Mouse (Mus musculus) heart, adult 2 months (tissue): ENCODE measurements around the gene Ino80b. TPM values are rescaled to one million over a fixed set of nuclear protein-coding genes. Genes with fewer than 3 reads are reported as not detected.

Source experiments
- DNase-seq, 2 experiments: peaks; one replicate each; pipeline ENCODE4 v3.0.0; 2021
- H3K27ac ChIP-seq: fragments of 200-600 bp; 2 replicates; pipeline ENCODE4 v1.8.1; 2022
- H3K27me3 ChIP-seq: fragments of 200-500 bp; 2 replicates; pipeline ENCODE4 v1.6.1; 2012; ENCODE audit warnings: mild to moderate bottlenecking, low read length, inconsistent platforms, mixed read lengths; ENCODE audit not compliant: control insufficient read depth, insufficient read depth
- H3K36me3 ChIP-seq: fragments of 200-500 bp; 2 replicates; pipeline ENCODE4 v1.6.1; 2012; ENCODE audit warnings: low read length, inconsistent platforms; ENCODE audit not compliant: control insufficient read depth, insufficient read depth
- H3K4me1 ChIP-seq: fragments of 200-500 bp; 2 replicates; pipeline ENCODE4 v1.6.1; 2011; ENCODE audit warnings: low read length; ENCODE audit not compliant: control insufficient read depth, insufficient read depth
- H3K4me3 ChIP-seq: fragments of 200-600 bp; 2 replicates; pipeline ENCODE4 v1.8.1; 2022
- H3K79me2 ChIP-seq: fragments of 200-500 bp; replicated peaks from 2 replicates; pipeline ENCODE4 v1.6.1; 2012; ENCODE audit warnings: mild to moderate bottlenecking, inconsistent platforms, low read length, moderate library complexity, mixed read lengths; ENCODE audit not compliant: control insufficient read depth, insufficient read depth
- H3K9ac ChIP-seq: fragments of 200-500 bp; 2 replicates; pipeline ENCODE4 v1.6.1; 2012; ENCODE audit warnings: low read depth, mild to moderate bottlenecking, control low read depth, inconsistent platforms, low read length, mixed read lengths
- CTCF ChIP-seq: fragments of 200-600 bp; IDR thresholded peaks from 2 replicates; pipeline ENCODE4 v1.8.1; 2022; ENCODE audit warnings: antibody characterized with exemption, mild to moderate bottlenecking, moderate library complexity
- EP300 ChIP-seq: fragments of 200-500 bp; IDR thresholded peaks from 2 replicates; pipeline ENCODE4 v1.6.1; 2011; ENCODE audit warnings: low read depth, low read length, control low read depth; ENCODE audit not compliant: insufficient read depth
- POLR2A ChIP-seq: fragments of 200-500 bp; IDR thresholded peaks from 2 replicates; pipeline ENCODE4 v1.6.1; 2011; ENCODE audit warnings: mild to moderate bottlenecking, low read depth, low read length, control low read depth; ENCODE audit not compliant: insufficient read depth
- WGBS: fragments of 180-500 bp; shearing (Covaris S2); methylation state at CpG from one replicate; pipeline ENCODE4 v1.1.7; 2018; 5-methylcytosine and 5-hydroxymethylcytosine counted together
- intact Hi-C: fragments of 180-260 bp; cut with DNase I; formaldehyde crosslinking; loops from one replicate; pipeline ENCODE4 v1.15.1; 2025
- polyA plus RNA-seq: library from polyadenylated mRNA; depleted of rRNA; stranded (reverse); fragments of >200 nt; gene quantifications from 2 replicates; pipeline ENCODE4 v1.2.3, GENCODE M21; 2012
- total RNA-seq, 2 experiments: library from RNA; stranded (reverse); gene quantifications; 2 replicates each; pipeline ENCODE4 v1.2.3; 2021

Gene Ino80b
- total and polyA plus RNA-seq, 3 experiments: 9.5 to 15.1 (median 13.1) TPM

- TF ChIP-seq POLR2A (peak; percentile 77), CTCF (no peak), EP300 (0 out of 2 replicates have a peak, but pooled peaks have one; percentile 54)
- peak overlapping the region; percentile 76 for H3K27ac ChIP-seq
- no peaks in the 10 kb centered on the region for H3K27me3 ChIP-seq
- H3K79me2 ChIP-seq: no peaks in the 10 kb centered on the region
- peak overlapping the region; percentile 84 for H3K4me3 ChIP-seq
- H3K36me3 ChIP-seq: no peaks in the 10 kb centered on the region
- intact Hi-C loops: loop anchor here (1.0 to 5.0 kb wide), 3 partner anchors 16 to 202 kb away; partner anchors contain the start of genes Dctn1, Mob1a, Mrpl53 and Mthfd2
- H3K9ac ChIP-seq: peak overlapping the region; percentile 78
- under 1% methylated on average over 30 of the region's 30 CpGs for WGBS
- DNase-seq: peak; percentile 90 to 92
- peaks cover 3% of the 10 kb centered on the region for H3K4me1 ChIP-seq
These were observed 349 bp downstream of the Ino80b start for GRCm38 (mm10) chr6:83124851-83125312.

- no peak for DNase-seq
These were observed 2.3 kb downstream of the Ino80b start for GRCm38 (mm10) chr6:83122961-83123360.

DNA sequence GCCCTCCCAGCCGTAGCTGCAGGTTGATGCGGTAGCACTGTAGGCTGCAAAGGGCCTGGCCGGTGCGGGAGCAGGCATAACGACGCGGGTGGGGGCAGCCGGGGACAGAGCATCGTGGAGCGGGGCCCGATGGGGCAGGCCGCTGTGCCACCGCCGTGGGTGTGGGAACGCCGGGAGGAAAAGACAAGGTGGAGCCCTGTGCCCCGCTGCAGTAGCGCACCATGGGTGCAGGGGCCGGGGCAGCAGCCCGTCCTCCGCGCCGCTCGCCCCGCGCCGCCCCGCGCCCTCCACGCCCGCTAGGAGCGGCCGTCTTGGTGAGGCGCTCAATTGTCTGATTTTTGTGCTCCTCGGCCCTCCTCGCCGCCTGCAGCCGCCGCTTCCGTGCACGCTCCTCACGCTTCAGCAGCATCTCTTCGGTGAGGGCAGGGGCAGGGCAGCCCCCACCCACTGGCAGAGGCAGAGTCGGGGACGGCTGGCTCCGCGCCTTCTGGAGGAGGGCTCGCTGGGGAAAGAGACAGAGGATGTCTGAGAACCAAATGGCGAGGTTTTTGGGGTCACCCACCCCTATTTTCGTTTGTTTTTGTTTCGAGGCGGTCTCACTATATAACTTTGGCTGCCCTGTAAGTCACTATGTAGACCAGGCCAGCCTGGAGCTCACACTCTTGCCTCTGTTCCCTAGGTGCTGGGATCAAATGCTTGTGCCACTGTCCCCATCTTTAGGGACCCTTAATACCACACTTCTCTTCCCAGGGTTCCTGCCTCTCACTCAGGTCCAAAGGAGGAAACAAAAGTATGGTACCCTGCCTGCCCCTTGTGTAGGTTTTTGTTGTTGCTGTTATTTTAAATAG is 3.1 kb downstream of the Ino80b start:
- no peak for TF ChIP-seq POLR2A
- no peak for TF ChIP-seq EP300
- no peak for TF ChIP-seq CTCF
- WGBS: 3% methylated on average over 49 of the region's 52 CpGs
- DNase-seq: no peak
- Histone ChIP-seq H3K4me1 (peaks cover 3% of the 10 kb centered on the region), H3K27ac (peak overlapping the region; percentile 60), H3K36me3 (no peaks in the 10 kb centered on the region), H3K4me3 (peak overlapping the region; percentile 74), H3K79me2 (no peaks in the 10 kb centered on the region), H3K27me3 (no peaks in the 10 kb centered on the region), H3K9ac (peak overlapping the region; percentile 80)
- intact Hi-C loops: loop anchor here (5.0 kb wide), 1 partner anchor 205 kb away; the partner anchor contains the start of genes Mob1a and Mthfd2

More at GRCm38 (mm10) chr6:83122961-83123360, 2.3 kb downstream of the Ino80b start:
- H3K4me1 ChIP-seq: peaks cover 3% of the 10 kb centered on the region
- H3K9ac ChIP-seq: no peak overlapping the region
- H3K79me2 ChIP-seq: no peaks in the 10 kb centered on the region
- no peak overlapping the region for H3K4me3 ChIP-seq
- H3K27me3 ChIP-seq: no peaks in the 10 kb centered on the region
- 87% methylated on average over 5 of the region's 5 CpGs for WGBS
- TF ChIP-seq POLR2A (no peak), CTCF (no peak), EP300 (no peak)
- intact Hi-C loops: loop anchor here (5.0 kb wide), 1 partner anchor 204 kb away; the partner anchor contains the start of genes Mob1a and Mthfd2
- no peak overlapping the region for H3K27ac ChIP-seq
- no peaks in the 10 kb centered on the region for H3K36me3 ChIP-seq

GRCm38 (mm10) chr6:83120930-83121862 is 4.0 kb downstream of the Ino80b start, which contains the start of gene Wbp1:
Wbp1 (minus strand) TSS chr6:83121559.
- peaks cover 3% of the 10 kb centered on the region for H3K4me1 ChIP-seq
- TF ChIP-seq POLR2A: peak; percentile 57
- peak; percentile 25 for TF ChIP-seq CTCF
- TF ChIP-seq EP300: peak; percentile 64
- H3K27ac ChIP-seq: peak within 1 kb of the TSS; percentile 72
- DNase-seq: peak; percentile 88 to 97
- no peaks in the 10 kb centered on the region for H3K27me3 ChIP-seq
- intact Hi-C loops: loop anchor here (5.0 kb wide), 1 partner anchor 206 kb away; the partner anchor contains the start of genes Mob1a and Mthfd2
- no peaks in the 10 kb centered on the region for H3K36me3 ChIP-seq
- peak within 1 kb of the TSS; percentile 74 for H3K4me3 ChIP-seq
- no peaks in the 10 kb centered on the region for H3K79me2 ChIP-seq
- WGBS: under 1% methylated on average over 38 of the region's 38 CpGs
- peak within 1 kb of the TSS; percentile 93 for H3K9ac ChIP-seq

GRCm38 (mm10) chr6:83119734-83120051 is 5.5 kb downstream of the Ino80b start:
- intact Hi-C loops: loop anchor here (5.0 kb wide), 1 partner anchor 208 kb away; the partner anchor contains the start of genes Mob1a and Mthfd2
- Histone ChIP-seq H3K27ac (no peak overlapping the region), H3K4me1 (peaks cover 7% of the 10 kb centered on the region), H3K79me2 (no peaks in the 10 kb centered on the region), H3K36me3 (no peaks in the 10 kb centered on the region), H3K9ac (no peak overlapping the region), H3K27me3 (no peaks in the 10 kb centered on the region), H3K4me3 (no peak overlapping the region)
- no peak for DNase-seq
- TF ChIP-seq CTCF (no peak), POLR2A (no peak), EP300 (no peak)
- WGBS: 69% methylated on average over 7 of the region's 7 CpGs
